Mouse (Mus musculus) liver, postnatal 0 days (tissue): ENCODE measurements around the gene Prkd2.

Experiments
- CTCF ChIP-seq: sonication (generic); IDR thresholded peaks from 2 replicates; pipeline ENCODE4 v1.5.1; 2016; ENCODE audit warnings: antibody characterized with exemption, low read depth
- EP300 ChIP-seq: IDR thresholded peaks from 2 replicates; pipeline ENCODE4 v1.6.1; 2016; ENCODE audit warnings: antibody characterized with exemption, low read depth, mild to moderate bottlenecking

DNA sequence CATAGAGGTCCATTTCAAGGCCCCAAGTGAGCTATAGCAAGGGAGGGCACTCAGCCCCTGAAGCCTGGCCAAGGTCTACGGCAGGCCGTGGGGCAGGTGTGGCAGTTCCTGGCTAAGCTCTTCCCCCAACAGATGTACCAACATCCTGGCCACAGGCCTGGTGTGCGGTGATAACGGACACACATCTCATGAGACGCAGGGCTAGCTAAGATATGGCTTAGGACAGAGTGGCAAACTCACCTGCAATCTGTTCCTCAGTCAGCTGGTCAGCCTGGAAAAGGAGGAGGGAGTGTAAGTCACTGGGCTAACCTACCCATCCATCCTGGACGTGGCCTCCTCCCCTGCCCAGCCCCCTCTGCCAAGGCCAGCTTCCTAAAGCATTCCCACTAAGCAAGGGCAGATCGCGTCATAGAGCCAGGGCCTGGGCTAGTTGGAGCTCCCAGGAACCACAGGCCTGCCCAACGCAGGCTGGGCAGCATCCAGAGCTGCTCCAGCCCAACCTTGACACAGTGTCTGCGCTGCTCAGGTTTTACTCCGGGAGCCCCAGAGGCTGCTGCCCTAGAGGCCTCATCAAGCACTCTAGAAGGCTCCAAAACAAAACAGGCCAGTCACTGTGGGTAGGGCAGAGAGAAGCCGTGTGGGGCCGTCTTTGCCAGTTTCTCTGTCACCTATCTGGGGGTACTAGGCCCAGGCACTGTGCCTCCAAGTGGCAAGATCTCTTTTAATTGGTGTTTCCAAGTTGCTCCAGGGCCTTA is 76.9 kb downstream of the Prkd2 start:
- TF ChIP-seq CTCF (no peak), EP300 (peak; percentile 80)
